17 mouse cellular contexts compared by ENCODE assay signal in the genomic region with DNA sequence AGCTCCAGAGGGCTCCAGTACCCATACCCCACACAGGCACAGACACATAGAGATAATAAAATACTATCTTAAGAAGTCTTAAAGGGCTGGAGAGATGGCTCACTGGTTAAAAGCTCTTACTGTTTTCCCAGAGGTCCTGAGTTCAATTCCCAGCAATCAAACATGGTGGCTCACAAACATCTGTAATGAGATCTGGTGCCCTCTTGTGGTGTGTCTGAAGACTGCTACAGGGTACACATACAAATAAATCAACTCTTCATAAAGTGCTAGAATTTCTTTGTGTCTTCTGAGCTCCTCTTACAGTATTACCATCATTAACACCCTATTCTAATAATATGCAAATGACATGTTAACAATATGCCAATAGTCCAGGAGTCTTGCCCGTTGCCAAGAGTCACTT. TPM values are rescaled to one million over a fixed set of nuclear protein-coding genes. Genes with fewer than 3 reads are reported as not detected.
"Had no signal": no experiment of that assay in that cellular context is flagged by ENCODE, and none has a peak within 500 bp of the region (broad histone marks: within the 10 kb centered on the region; RNA-seq: fewer than 3 reads in every experiment).

No protein-coding gene starts in this region.

- H3K4me2 ChIP-seq: intestine, embryonic 15.5 days; limb, embryonic 12.5 days; liver, embryonic 13.5 days; lung, embryonic 15.5 days; midbrain, embryonic 12.5 days; neural tube, embryonic 15.5 days; stomach, embryonic 15.5 days had no signal

- H3K9ac ChIP-seq: intestine, embryonic 15.5 days; limb, embryonic 12.5 days; liver, embryonic 13.5 days; liver, postnatal 0 days; lung, embryonic 15.5 days; midbrain, embryonic 12.5 days; neural tube, embryonic 15.5 days; stomach, embryonic 15.5 days had no signal

- H3K4me1 ChIP-seq: intestine, embryonic 15.5 days; limb, embryonic 12.5 days; liver, embryonic 13.5 days; lung, embryonic 15.5 days; midbrain, embryonic 12.5 days; stomach, embryonic 15.5 days had no signal

- H3K27me3 ChIP-seq: intestine, embryonic 15.5 days; limb, embryonic 12.5 days; lung, embryonic 15.5 days; midbrain, embryonic 12.5 days; neural tube, embryonic 15.5 days; stomach, embryonic 15.5 days had no signal

- DNase-seq: kidney, adult 9 months; kidney, postnatal 10 days; kidney, postnatal 4 days; liver; liver, embryonic 13.5 days; liver, postnatal 0 days; lung, postnatal 14 days; spleen, adult 18-20 months; thymus, postnatal 36 days had no signal

- H3K36me3 ChIP-seq: intestine, embryonic 15.5 days; limb, embryonic 12.5 days; liver, embryonic 13.5 days; lung, embryonic 15.5 days; midbrain, embryonic 12.5 days; neural tube, embryonic 15.5 days; stomach, embryonic 15.5 days had no signal

- H3K4me3 ChIP-seq: intestine, embryonic 15.5 days; limb, embryonic 12.5 days; liver, embryonic 13.5 days; lung, embryonic 15.5 days; midbrain, embryonic 12.5 days; myocyte; neural tube, embryonic 15.5 days; stomach, embryonic 15.5 days had no signal

- H3K27ac ChIP-seq: intestine, embryonic 15.5 days; limb, embryonic 12.5 days; liver, embryonic 13.5 days; lung, embryonic 15.5 days; midbrain, embryonic 12.5 days; neural tube, embryonic 15.5 days; stomach, embryonic 15.5 days had no signal

- H3K9me3 ChIP-seq: intestine, embryonic 15.5 days; limb, embryonic 12.5 days; liver, embryonic 13.5 days; lung, embryonic 15.5 days; midbrain, embryonic 12.5 days; neural tube, embryonic 15.5 days; stomach, embryonic 15.5 days had no signal

- ATAC-seq: liver, postnatal 0 days had no signal

RNA-seq across cellular contexts. Expression of gene Tmem182, which starts 41.4 kb away (rescaled TPM):
- total RNA-seq: megakaryocyte-erythroid progenitor cell, adult 5-6 weeks had no signal
- polyA plus RNA-seq: midbrain, embryonic 12.5 days had no signal
